Mouse (Mus musculus): ENCODE results near the gene Olfr223.
"Not testable (repeated sequence)": the region's sequence is repeated elsewhere in the genome, so short reads cannot be mapped to it uniquely, and the experiment has no call there.

GRCm38 (mm10) chr11:59576135-59576534, 17.0 kb downstream of the Olfr223 start, which contains the start of gene Olfr222:
- TF ChIP-seq CTCF (IDR thresholded peaks at IDR 0.05; ENCODE audit: low read depth, low read length); POLR2A (IDR thresholded peaks at IDR 0.05; ENCODE audit: extremely low read depth, insufficient read depth, low read length): not testable (repeated sequence)
